Mouse (Mus musculus) hindbrain, embryonic 14.5 days (tissue): Measurements from ENCODE around the gene Por. TPM values are rescaled to one million over a fixed set of nuclear protein-coding genes. Genes with fewer than 3 reads are reported as not detected.

ENCODE experiments used
- ATAC-seq: fragments of 200-750 bp; cut with Nextera tagmentation; 2 replicates; pipeline ENCODE4 v1.8.0; 2017; ENCODE audit warnings: moderate number of reproducible peaks, mild to moderate bottlenecking, moderate TSS enrichment, moderate library complexity; ENCODE audit not compliant: low FRiP score
- DNase-seq: peaks from one replicate; pipeline ENCODE4 v3.0.0-alpha.2; 2015; ENCODE audit warnings: low spot score
- H3K27ac ChIP-seq: fragments of 300-500 bp; sonication (generic); 2 replicates; pipeline ENCODE4 v1.5.1; 2014; ENCODE audit warnings: mild to moderate bottlenecking, moderate library complexity
- H3K27me3 ChIP-seq: fragments of 300-500 bp; sonication (generic); 2 replicates; pipeline ENCODE4 v1.6.1; 2014; ENCODE audit warnings: mild to moderate bottlenecking, low read length, mixed read lengths; ENCODE audit not compliant: control insufficient read depth, insufficient read depth
- H3K36me3 ChIP-seq: fragments of 300-500 bp; sonication (generic); replicated peaks from 2 replicates; pipeline ENCODE4 v1.6.1; 2014; ENCODE audit not compliant: control insufficient read depth, insufficient read depth
- H3K4me1 ChIP-seq: fragments of 300-500 bp; sonication (generic); replicated peaks from 2 replicates; pipeline ENCODE4 v1.6.1; 2014; ENCODE audit warnings: antibody characterized with exemption, low read length, mixed read lengths; ENCODE audit not compliant: control insufficient read depth, insufficient read depth
- H3K4me2 ChIP-seq: fragments of 300-500 bp; sonication (generic); replicated peaks from 2 replicates; pipeline ENCODE4 v1.6.1; 2014; ENCODE audit warnings: mild to moderate bottlenecking, moderate library complexity
- H3K4me3 ChIP-seq: fragments of 300-500 bp; sonication (generic); replicated peaks from 2 replicates; pipeline ENCODE4 v1.5.1; 2014; ENCODE audit warnings: mild to moderate bottlenecking, low read length
- H3K9ac ChIP-seq: fragments of 300-500 bp; sonication (generic); 2 replicates; pipeline ENCODE4 v1.6.1; 2014
- H3K9me3 ChIP-seq: fragments of 300-500 bp; sonication (generic); 2 replicates; pipeline ENCODE4 v1.6.1; 2016; ENCODE audit warnings: low read length; ENCODE audit not compliant: control insufficient read depth
- WGBS: fragments of 180-500 bp; shearing (Covaris S2); extraction: QIAGEN DNeasy Blood & Tissue Kit; methylation state at CpG from one replicate; pipeline ENCODE4 v1.1.7; 2014; 5-methylcytosine and 5-hydroxymethylcytosine counted together
- polyA plus RNA-seq: library from polyadenylated mRNA; unstranded; fragments of >200 nt; fragmentation: Nextera tagmentation; extraction: Ambion mirVana; gene quantifications from 2 replicates; pipeline ENCODE4 v1.2.1, GENCODE M21; 2014

Por gene
- polyA plus RNA-seq, 1 experiment from 2014 or later: 79.7 TPM

DNA sequence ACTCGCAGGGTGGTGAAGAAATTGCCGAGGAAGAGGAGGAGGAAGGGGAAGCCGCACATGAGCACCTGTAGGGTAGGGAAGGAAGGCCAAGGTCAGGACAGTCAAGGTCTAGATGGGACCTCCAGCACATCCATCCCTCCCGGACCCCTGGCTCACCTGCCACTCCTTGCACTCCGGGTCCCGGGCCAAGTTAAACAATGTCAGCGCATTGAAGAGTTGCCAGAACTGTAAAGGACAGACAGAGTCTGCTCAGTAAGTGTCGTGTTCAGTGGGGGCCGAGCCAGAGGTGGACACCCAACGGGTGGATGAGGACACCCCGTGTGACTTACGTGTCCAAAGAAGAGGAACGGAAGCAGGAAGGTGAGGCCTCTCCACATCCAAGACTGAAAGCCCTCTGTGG, 65.9 kb downstream of the Por start:
- no peaks in the 10 kb centered on the region for H3K27me3 ChIP-seq
- H3K9me3 ChIP-seq: no peaks in the 10 kb centered on the region
- ATAC-seq: no peak
- peaks cover 92% of the 10 kb centered on the region for H3K36me3 ChIP-seq
- no peak overlapping the region for H3K27ac ChIP-seq
- H3K4me2 ChIP-seq: no peak overlapping the region
- H3K9ac ChIP-seq: no peak overlapping the region
- no peak overlapping the region for H3K4me3 ChIP-seq
- no peak for DNase-seq
- no peaks in the 10 kb centered on the region for H3K4me1 ChIP-seq
- 90% methylated on average over 13 of the region's 13 CpGs for WGBS

DNA sequence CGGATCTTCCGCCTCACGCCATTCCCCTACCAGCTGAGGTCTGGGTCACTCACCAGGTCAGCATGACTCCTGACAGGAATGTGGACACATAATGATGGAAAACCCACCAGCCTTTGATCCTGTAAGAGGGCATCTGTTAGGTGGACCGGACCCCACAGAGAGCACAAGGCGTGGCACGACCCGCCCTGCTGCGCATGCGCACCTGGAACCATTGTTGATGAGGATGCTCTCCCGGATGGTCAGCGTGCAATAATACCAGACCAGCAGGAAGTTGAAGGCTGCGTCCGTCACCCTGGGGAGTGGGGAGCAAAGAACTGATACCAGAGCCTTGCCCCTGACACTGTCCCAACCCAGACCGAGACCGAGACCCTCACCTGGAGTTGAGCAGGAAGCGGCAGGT, 66.7 kb downstream of the Por start:
- WGBS: 95% methylated on average over 16 of the region's 16 CpGs

DNA sequence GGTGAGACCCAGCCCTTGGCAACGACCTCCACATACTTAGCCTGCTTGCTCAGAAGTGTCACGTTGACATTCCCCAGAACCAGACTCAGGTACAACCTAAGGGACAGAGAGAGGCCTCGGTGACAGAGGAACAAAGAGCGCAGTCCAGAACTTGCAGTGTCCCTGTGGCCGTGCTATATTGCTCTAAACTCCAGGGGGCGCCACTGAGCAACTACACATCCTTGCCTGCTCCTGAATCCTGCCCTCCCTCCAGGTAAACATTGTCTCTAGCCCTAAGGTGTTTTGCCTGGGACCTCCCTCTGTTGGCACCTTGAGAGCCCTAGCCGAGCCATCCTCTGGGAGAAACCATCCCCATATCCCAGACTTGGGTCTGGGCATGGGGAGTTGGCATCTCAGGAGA, 67.3 kb downstream of the Por start:
- Histone ChIP-seq H3K36me3 (peaks cover 88% of the 10 kb centered on the region), H3K27me3 (no peaks in the 10 kb centered on the region), H3K4me3 (no peak overlapping the region), H3K4me1 (no peaks in the 10 kb centered on the region), H3K27ac (no peak overlapping the region), H3K4me2 (no peak overlapping the region), H3K9ac (no peak overlapping the region), H3K9me3 (no peaks in the 10 kb centered on the region)
- WGBS: 85% methylated on average over 7 of the region's 7 CpGs
- ATAC-seq (no peak), DNase-seq (no peak)

More for the DNA sequence above, 66.7 kb downstream of the Por start:
- no peak for ATAC-seq
- Histone ChIP-seq H3K4me2 (no peak overlapping the region), H3K4me3 (no peak overlapping the region), H3K36me3 (peaks cover 92% of the 10 kb centered on the region), H3K9ac (no peak overlapping the region), H3K27ac (no peak overlapping the region), H3K9me3 (no peaks in the 10 kb centered on the region), H3K27me3 (no peaks in the 10 kb centered on the region), H3K4me1 (no peaks in the 10 kb centered on the region)
- no peak for DNase-seq

DNA sequence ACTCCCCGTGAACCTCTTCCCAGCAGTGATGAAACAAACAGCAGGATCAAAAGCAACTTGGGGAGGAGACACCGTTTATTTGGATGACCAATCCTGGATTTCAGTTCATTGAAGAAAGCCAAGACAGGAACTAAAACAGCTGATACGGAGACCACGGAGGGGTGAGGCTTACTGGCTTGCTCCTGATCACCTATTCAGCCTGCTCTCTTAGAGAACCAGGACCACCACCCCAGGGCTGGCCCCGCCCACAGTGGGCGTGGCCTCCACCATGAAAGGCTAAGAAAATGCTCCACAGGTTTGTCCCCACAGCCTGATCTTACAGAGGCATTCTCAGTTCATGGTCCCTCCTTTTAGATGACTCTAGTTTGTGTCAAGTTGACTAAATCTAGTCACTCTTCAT, 68.4 kb downstream of the Por start:
- ATAC-seq (no peak), DNase-seq (no peak)
- Histone ChIP-seq H3K4me1 (peaks cover 7% of the 10 kb centered on the region), H3K27me3 (no peaks in the 10 kb centered on the region), H3K9ac (no peak overlapping the region), H3K4me2 (no peak overlapping the region), H3K4me3 (no peak overlapping the region), H3K36me3 (peaks cover 77% of the 10 kb centered on the region), H3K9me3 (no peaks in the 10 kb centered on the region), H3K27ac (no peak overlapping the region)
- 34% methylated on average over 6 of the region's 6 CpGs for WGBS

DNA sequence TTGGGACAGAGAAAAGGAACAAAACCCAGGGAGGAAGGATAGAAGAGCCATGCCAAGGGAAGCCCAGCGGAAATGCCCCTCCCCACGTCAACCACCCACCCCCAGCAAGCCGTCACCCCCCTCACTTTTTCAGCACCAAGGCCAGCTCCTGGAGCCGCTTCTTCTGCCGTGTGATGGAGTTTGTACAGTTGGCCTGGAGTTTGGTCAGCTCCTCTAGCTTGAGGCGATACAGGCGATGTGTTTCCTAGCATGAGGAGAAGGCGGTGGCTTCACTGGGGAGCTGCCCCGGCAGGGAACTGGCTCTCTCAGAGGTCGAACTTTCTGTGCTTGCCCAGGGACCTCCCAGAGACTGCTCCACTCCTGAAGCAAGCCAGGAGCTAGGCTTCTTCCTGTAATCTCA, 72.3 kb downstream of the Por start:
- H3K27ac ChIP-seq: no peak overlapping the region
- WGBS: 71% methylated on average over 10 of the region's 10 CpGs
- DNase-seq (no peak), ATAC-seq (no peak)
- H3K9me3 ChIP-seq: no peaks in the 10 kb centered on the region
- H3K9ac ChIP-seq: no peak overlapping the region
- no peak overlapping the region for H3K4me3 ChIP-seq
- H3K4me1 ChIP-seq: peaks cover 15% of the 10 kb centered on the region
- H3K4me2 ChIP-seq: no peak overlapping the region
- H3K27me3 ChIP-seq: no peaks in the 10 kb centered on the region
- peaks cover 38% of the 10 kb centered on the region for H3K36me3 ChIP-seq

DNA sequence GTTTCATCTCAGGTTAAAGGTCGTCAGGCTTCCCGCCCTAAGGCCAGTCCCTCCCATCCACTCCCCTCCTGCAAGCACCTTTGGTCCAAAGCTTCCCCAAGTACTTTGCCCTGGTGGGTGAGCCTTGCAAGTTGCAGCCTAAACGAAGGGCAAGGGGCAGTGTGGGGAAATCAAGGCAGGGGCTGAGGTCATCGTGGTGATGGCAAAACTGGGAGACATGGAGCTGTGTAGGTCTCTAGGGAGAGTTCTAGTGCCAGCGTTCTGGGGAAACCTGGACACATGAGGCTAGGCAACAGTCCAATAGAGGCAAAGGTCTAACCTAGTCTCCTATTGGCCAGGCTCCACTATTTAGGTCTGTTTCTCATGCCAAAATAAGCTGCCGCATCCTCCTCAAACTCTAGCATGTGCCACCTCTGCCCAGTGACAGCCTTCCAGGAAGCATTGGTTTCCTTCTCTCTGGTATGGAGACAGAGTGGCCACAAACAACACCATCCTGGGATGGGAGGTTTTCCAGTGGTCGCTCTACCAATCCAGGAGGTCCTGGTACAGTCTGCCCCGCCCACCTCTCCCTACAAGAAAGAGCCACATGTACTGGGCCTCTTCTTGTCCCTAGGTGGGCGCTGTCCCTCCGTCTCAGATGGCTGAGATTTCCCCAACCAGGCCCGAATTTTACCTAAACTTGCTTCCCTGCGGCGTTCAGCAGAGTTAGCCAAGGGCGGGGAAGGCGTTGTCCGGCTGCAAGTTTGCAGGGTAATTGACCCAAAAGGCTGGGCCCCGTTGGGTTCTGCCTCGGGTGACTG, 73.3 kb downstream of the Por start:
- 0 out of 2 replicates have a peak, but pooled peaks cover 5% of the 10 kb centered on the region for H3K9me3 ChIP-seq
- no peak overlapping the region for H3K27ac ChIP-seq
- 22% methylated on average over 18 of the region's 18 CpGs for WGBS

DNA sequence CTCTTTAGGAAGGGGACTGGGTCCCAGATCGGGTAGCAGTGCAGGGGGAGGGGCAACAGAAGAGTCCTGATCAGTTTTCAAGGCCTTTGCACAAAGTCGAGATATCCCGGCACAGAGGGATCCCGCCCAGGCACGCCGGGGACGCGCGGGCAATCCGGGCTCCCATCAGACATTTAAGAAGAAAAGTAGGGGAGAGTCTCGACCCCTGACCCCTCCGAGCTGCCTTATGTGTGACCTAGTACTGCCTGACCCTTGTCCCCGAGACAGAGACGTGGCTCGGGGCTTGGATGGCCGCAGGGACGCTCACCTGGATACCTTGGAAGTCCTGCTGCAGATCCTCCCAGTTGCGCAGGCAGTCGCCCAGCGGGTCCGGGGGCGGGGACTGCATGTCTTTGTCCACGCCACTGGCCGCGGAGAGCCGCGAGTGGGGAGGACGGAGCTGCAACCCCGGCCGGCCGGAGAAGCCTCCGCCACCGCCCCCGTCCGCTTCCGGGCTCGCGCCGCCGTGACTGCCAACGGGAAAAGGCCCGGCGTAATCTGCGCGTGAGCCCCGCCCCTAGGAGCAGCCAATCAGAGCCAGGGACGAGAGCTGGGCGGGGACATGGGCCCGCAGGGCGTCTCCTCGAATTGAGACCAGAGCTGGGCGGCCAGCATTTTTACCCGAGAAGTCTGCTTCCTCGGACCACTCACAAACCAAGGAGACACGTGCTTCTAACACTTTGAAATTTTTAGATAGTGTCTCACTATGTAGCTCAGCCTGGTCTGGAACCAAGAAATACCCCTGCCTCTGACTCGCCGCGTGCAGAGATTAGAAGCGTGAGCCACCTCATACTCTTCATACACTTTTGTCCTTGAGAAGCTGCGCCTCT, 74.1 kb downstream of the Por start, which contains the start of gene Tmem120a:
Gene Tmem120a (minus strand): TSS at position 708 of the 869 bp plus-strand sequence.
- peak within 1 kb of the TSS; percentile 92 for H3K4me3 ChIP-seq
- peak; percentile 93 for ATAC-seq
- peak within 1 kb of the TSS; percentile 88 for H3K4me2 ChIP-seq
- peak within 1 kb of the TSS; percentile 69 for H3K27ac ChIP-seq
- under 1% methylated on average over 60 of the region's 60 CpGs for WGBS
- no peaks in the 10 kb centered on the region for H3K27me3 ChIP-seq
- peaks cover 22% of the 10 kb centered on the region for H3K36me3 ChIP-seq
- peaks cover 15% of the 10 kb centered on the region for H3K4me1 ChIP-seq
- 0 out of 2 replicates have a peak, but pooled peaks cover 5% of the 10 kb centered on the region for H3K9me3 ChIP-seq
- peak within 1 kb of the TSS; percentile 90 for H3K9ac ChIP-seq
- peak; percentile 90 for DNase-seq

More for the DNA sequence above, 73.3 kb downstream of the Por start:
- Histone ChIP-seq H3K4me2 (peak overlapping the region; percentile 88), H3K9ac (peak overlapping the region; percentile 90), H3K4me1 (peaks cover 15% of the 10 kb centered on the region), H3K36me3 (peaks cover 29% of the 10 kb centered on the region), H3K27me3 (no peaks in the 10 kb centered on the region), H3K4me3 (peak overlapping the region; percentile 92)
- ATAC-seq: peak; percentile 63
- DNase-seq: peak; percentile 48

DNA sequence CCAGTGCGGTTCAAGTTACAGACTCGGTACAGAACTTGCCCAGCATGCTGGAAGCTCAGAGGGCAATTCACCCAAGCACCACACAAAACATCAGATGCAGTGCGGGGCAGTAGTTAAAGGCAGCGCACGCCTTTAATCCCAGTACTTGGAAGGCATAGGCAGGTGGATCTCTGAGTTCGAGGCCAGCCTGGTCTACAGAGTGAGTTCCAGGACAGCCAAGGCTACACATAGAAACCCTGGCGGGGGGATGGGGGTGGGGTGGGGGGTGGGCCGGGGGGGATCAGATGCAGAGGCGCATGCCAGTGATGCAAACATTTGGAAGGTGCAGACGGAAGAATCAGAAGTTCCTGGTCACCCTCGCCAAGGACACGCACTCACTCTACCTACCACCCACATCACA, 74.9 kb downstream of the Por start:
- Histone ChIP-seq H3K4me1 (peaks cover 15% of the 10 kb centered on the region), H3K4me2 (peak overlapping the region; percentile 88), H3K27me3 (no peaks in the 10 kb centered on the region), H3K27ac (0 out of 2 replicates have a peak overlapping the region, but pooled peaks have one; percentile 69), H3K9me3 (0 out of 2 replicates have a peak, but pooled peaks cover 5% of the 10 kb centered on the region), H3K4me3 (peak overlapping the region; percentile 92), H3K9ac (peak overlapping the region; percentile 90), H3K36me3 (peaks cover 17% of the 10 kb centered on the region)
- ATAC-seq (no peak), DNase-seq (no peak)
- WGBS: 19% methylated on average over 12 of the region's 12 CpGs

DNA sequence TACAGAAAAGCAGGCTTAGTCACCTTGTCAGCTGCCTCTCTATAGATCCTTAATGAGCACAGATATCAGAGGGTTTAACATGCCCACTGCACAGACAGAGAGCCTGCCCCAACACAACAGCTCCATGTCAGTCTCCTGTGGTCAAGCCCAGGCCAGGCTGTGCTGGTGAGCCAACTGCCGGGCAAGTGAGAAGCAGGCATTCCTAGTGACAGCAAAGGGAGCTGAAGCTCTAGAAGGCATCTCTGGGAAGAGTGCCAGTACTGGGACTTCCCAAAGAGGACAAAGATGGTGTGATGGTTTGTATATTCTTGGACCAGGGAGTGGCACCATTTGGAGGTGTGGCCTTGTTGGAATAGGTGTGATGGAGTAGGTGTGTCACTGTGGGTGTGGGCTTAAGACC, 81.2 kb downstream of the Por start:
- Histone ChIP-seq H3K4me2 (no peak overlapping the region), H3K36me3 (no peaks in the 10 kb centered on the region), H3K9me3 (0 out of 2 replicates have a peak, but pooled peaks cover 5% of the 10 kb centered on the region), H3K9ac (no peak overlapping the region), H3K4me1 (no peaks in the 10 kb centered on the region), H3K27me3 (no peaks in the 10 kb centered on the region), H3K27ac (no peak overlapping the region), H3K4me3 (no peak overlapping the region)
- no peak for ATAC-seq
- WGBS: 80% methylated on average over 1 of the region's 1 CpGs
- DNase-seq: no peak
